Mouse (Mus musculus) mouse embryonic stem cell (cell line): ENCODE results near the gene Ncoa4.
"Not testable (repeated sequence)": the region's sequence is repeated elsewhere in the genome, so short reads cannot be mapped to it uniquely, and the experiment has no call there.

Experiments
- in situ Hi-C, 2 experiments: fragments of 300-500 bp; cut with MboI; formaldehyde crosslinking; loops; 1 replicate in 1 of 2; 3 replicates in 1 of 2; pipeline ENCODE4 v1.14.3; 2019 to 2020; ENCODE audit warnings: low sequenced_read_pairs in 2 of 2, low pct_unique_long_range_greater_than_20kb in 1 of 2, mixed read lengths in 1 of 2; ENCODE audit not compliant: unreplicated experiment in 1 of 2

Ncoa4 gene

GRCm38 (mm10) chr14:32153156-32153555 is 6.5 kb upstream of the Ncoa4 start:
- in situ Hi-C loops = no loop called here

- in situ Hi-C loops = no loop called here
Measured at GRCm38 (mm10) chr14:32154758-32155157, 4.9 kb upstream of the Ncoa4 start.

- in situ Hi-C loops = no loop called here
Measured at GRCm38 (mm10) chr14:32159150-32159670, 455 bp upstream of the Ncoa4 start.

DNA sequence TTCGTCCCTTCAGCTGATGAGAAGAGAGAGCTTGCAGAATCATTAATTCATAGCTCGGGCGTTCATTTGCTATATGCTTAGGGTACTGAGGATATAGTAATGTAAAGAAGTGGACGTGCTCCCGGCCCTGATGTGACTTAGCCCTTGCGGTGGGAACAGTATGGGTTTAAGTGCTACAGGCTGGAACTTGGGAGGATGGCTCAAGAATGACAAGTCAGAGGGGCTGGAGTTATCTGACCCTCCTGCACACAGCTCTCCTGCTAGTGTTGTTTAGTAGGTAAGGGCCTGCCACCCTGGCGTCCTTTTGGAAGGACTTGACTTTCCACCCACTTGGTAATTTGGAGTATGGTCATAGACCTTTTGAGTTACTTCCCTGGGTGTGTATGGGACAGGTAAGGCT is 898 bp downstream of the Ncoa4 start:
- in situ Hi-C loops = no loop called here

DNA sequence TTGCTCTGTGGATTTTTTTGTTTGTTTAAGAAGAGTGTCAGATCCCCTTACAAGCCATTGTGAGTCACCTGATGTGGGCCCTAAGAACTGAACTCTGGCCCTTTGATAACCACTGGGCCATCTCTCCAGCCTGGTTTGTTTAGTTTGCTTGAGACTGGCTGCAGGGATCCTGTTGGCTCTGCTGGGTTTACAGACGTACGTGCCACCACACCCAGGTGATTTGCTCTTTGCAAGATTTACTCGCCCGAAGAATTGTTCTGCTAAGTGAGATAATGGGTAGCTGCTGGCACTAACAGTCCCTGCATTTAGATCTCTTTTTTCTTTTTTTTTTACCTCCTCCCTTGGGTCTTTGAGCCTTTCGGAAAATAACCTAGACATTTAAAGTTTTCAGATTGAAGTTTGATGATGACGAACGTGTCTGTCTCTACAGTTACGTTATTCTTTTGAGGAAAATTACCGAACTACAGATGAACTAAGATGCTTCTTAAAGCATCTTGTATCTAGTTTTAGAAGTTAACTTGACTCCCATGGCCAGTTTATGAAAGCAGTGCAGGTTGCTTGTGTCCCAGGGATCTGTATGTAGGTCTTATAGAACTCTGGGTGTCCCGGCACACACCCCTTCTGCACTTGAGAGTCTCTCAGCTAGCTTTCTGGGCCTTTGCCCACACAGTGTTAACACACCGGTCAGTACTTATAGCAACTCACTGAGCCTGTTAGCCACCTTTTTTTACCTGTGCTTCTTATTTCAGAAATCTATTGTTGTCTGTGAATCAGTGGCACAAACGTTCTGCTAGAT is 1.6 kb downstream of the Ncoa4 start:
- in situ Hi-C loops = no loop called here

DNA sequence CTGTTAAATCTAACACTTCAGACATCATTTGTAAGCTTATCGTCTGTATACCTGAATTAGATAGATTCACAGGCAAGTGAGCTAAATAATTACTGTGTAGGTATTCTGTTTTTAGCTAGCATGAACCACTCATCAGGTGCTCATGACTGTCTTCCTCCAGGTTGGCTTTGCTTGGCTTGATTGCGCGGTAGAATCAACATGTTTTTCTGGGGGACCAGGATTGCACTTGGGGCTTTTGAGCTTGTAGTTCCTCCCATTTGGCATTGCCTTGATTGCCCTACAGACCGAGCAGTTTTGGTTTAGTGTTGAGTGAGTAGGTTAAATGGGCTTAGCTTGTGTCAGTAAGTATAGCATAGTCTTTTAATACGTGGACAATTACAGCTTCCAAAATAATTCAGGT is 2.6 kb downstream of the Ncoa4 start:
- in situ Hi-C loops = no loop called here

GRCm38 (mm10) chr14:32163203-32163888 is 3.7 kb downstream of the Ncoa4 start:
- in situ Hi-C loops = no loop called here

DNA sequence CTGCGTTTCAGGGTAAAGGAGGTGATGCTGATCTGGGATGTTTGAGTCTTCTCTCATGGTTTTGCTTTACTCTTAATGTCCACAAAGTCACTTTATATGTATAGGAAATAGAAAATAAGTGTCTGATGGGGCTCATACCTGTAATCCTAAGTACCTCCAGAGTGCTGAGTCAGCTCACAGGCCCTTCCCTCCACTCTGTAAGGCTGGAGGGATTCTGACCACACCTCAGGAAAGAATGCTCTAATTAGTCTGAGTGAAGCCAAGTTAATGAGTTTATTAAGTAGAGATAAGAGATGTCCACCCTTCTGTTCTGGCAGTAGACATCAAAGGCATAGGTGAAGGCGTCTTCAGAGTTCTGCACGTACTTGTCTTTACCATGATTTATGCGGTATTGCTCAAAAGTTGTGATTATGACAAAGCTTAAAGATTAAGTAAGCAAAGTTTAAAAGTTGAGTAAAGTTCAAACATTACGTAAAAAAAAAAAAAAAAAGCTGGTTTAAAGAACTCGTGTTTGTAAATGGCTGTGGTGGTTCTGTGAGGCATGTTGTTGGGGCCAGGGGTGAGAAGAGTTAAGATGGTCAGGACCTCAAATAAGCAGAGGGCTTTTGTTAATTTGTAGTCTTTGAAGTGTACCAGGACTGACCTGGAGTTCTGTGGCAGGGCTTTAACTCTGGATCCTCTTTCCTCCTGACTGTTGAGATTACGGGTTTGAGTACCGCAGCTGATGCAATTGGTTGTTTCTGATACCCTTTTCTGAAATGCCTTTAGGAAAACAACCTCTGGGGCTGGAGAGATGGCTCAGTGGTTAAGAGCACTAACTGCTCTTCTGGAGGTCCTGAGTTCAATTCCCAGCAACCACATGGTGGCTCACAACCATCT is 4.7 kb downstream of the Ncoa4 start:
- in situ Hi-C loops = no loop called here

DNA sequence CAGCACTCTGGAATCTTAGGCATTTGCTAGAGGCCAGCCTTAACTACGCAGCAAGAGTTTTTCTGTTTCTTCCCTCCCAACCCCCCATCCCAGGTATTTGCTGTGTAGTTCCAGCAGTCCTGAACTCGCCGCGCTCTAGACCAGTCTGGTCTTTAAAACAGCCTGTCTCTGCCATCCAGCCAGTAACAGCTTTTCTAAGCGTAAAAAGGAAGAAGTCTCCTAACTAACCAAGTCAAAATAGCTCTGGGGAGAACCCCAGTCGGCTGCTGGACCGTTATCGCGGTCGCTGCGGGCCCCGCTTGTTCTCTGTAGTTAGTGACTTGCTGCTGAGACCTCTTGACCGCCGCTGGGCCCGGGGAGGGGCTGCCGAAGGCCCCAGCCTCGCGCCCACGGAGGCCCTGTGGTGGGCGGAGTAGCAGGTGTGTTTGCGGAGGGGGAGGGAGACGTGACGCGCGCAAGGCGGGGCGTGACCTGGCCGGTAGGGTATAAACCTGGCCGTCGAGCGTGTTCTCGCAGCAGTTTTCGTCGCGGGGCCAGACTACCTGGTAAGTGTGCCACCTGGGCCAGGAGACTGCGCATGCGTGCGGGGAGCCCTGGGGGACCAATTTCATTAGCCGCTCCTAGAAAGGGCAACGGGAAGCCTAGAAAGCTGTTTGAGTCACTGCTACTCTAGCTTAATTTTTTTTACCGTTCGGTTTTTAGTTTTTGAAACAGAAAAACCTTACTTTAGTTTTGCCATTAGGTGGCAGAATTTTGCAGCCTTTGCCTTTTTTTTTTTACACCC is 5.8 kb downstream of the Ncoa4 start:
- in situ Hi-C loops = no loop called here

DNA sequence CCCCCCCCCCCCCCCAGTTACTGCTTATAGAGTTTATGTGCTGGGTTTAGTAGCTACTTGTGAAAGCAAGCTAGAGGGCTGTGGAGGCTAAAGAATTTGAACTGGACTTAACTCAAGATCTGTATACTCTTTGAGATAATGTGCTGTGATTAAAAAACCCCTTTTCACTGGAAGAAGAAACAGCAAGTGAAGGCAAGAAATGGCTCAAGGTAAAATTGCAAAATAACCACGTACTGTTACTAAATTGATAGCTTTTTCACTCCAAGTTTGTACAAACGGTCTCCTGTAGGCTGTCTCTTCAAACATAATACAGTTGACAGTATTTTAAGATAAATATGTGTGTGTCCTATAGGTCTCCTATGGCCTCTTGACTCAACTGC is 6.4 kb downstream of the Ncoa4 start:
- in situ Hi-C loops = no loop called here

DNA sequence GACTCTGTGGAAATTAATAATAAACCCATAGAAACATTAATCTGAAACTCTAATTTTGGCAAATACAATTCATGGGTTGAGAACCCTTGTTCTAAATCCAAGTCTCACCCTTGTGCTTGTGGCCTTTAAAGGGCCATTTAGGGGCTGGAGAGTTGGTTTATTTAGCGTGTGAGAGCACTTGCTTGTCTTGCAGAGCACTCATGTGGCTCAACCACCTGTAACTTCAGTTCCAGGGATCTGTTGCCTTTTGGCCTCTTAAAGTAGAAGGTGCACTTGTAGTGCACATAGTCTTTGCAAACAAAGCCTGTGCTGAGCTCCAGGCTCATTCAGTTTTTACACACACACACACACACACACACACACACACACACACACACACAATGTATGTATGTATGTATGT is 7.2 kb downstream of the Ncoa4 start:
- in situ Hi-C loops = no loop called here

DNA sequence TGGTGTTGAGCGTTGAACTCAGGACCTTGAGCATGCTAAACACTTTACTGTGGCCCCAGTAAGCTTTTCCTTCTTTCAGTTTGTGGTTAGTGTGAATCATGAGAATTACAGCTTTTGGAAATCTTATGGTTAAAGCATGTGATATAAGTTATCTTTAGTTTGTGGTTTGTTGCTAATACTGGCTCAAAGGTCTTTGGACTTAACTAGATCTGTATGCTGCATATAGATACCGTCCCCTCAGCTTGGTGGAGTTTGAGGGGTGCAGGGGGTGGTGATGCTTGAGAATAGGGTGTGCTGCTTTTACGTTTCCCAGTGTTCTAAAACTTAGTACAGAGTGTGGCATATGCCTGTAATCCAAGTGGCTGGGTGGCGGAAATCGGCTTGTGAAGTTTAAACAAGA is 7.7 kb downstream of the Ncoa4 start:
- in situ Hi-C loops = no loop called here

GRCm38 (mm10) chr14:32168653-32169231 is 9.1 kb downstream of the Ncoa4 start:
- in situ Hi-C loops = no loop called here

DNA sequence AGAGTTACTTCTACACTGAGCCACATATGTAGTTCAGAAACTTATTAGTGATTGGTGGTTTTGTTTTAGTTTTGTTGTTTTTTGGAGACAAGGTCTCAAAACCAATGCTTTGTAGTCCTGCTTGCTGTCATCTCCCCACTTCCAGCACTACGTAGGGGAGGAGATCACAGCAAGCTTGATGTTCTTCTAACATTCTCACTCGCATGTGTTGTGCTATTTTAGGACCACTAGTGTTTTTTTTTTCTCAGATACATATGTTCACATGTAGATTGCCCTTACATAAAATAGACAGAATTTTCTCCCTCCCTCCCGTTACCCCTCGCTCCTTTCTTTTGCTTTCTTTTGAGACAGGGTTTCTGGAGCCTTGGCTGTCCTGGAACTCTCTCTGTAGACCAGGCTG is 10.5 kb downstream of the Ncoa4 start:
- in situ Hi-C loops = loop anchor here in 1 of 2 experiments (5.0 kb wide), 1 partner anchor 63 kb away; no protein-coding TSS in a partner anchor

DNA sequence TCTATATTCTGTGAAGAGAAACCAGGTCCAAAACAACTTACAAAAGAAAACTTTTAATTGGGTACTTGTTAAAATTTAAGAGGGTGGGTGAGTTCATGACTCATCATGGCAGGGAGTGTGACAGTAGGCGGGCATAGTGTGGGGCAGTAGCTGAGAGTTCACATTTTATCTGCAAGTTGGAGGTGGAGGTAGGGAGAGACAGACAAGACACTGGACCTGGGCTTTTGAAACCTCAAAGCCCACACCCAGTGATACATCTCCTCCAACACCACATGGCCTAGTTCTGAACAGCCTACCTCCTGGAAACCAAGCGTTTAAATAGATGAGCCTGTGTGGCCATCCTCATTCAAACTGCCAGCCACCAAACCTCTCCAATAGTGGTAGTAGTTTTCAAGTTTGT is 15.6 kb downstream of the Ncoa4 start:
- in situ Hi-C loops = no loop called here

DNA sequence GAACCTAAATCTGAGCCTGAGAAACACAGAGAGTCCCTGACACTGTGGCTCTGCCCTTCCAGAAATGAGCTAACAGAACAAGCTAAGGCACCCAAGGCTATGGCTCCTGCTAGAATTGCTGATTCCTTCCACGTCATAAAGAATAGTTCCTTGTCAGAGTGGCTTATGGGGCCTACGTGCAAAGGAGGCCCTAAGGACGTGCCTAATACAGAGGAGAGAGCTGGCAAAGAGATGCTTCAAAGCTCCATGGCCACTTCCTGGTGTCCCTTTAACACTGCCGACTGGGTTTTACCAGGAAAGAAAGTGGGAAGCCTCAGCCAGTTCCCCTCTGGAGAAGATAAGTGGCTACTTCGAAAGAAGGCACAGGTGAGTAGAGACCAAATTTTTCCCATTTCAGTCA is 16.9 kb downstream of the Ncoa4 start:
- in situ Hi-C loops = not testable (repeated sequence)

- in situ Hi-C loops = no loop called here
Measured at GRCm38 (mm10) chr14:32179393-32180195, 19.9 kb downstream of the Ncoa4 start.
